Mouse (Mus musculus): ENCODE measurements at regions not wholly inside any gene's neighbourhood (a gene's known extent, or its start where the extent isn't known, plus 50 kb on each side); places are given as distances from the start of the nearest gene placed in this dataset.

- H3K36me3 ChIP-seq (ENCODE audit: control insufficient read depth, insufficient read depth): no peaks in the 10 kb centered on the region
- H3K4me2 ChIP-seq (ENCODE audit: low read depth): no peak overlapping the region
- H3ac ChIP-seq (ENCODE audit: control insufficient read depth, insufficient read length): no peak overlapping the region
- no peak for TF ChIP-seq MYOD1 (IDR thresholded peaks at IDR 0.05; ENCODE audit: control insufficient read depth in 1 of 3, insufficient read length in 2 of 3, low read depth in 2 of 3)
- TF ChIP-seq SRF (IDR thresholded peaks at IDR 0.05; ENCODE audit: control insufficient read depth, insufficient read length, low read depth): no peak
- no peak for TF ChIP-seq TCF3 (IDR thresholded peaks at IDR 0.05; ENCODE audit: insufficient read length, low read depth)
- TF ChIP-seq USF1 (IDR thresholded peaks at IDR 0.05; ENCODE audit: low read depth): no peak
- no peak for TF ChIP-seq MYOG (IDR thresholded peaks at IDR 0.05; ENCODE audit: control insufficient read depth in 1 of 3, insufficient read depth in 1 of 3, insufficient read length in 2 of 3, low read depth in 2 of 3)
- TF ChIP-seq TCF12 (IDR thresholded peaks at IDR 0.05; ENCODE audit: insufficient read depth, poor library complexity, severe bottlenecking): no peak
- no peak overlapping the region for H3K4me3 ChIP-seq
- no peaks in the 10 kb centered on the region for H3K79me2 ChIP-seq (ENCODE audit: control insufficient read depth, insufficient read depth)
- H3K27me3 ChIP-seq (ENCODE audit: control insufficient read depth, insufficient read depth, insufficient read length): no peaks in the 10 kb centered on the region
Measured at GRCm38 (mm10) chr13:51037850-51038450, 62.7 kb upstream of the Spin1 start.

GRCm38 (mm10) chr13:51038955-51039354, 61.7 kb upstream of the Spin1 start:
- Histone ChIP-seq H3K27me3 (ENCODE audit: control insufficient read depth, insufficient read depth, insufficient read length) (no peaks in the 10 kb centered on the region), H3K4me2 (ENCODE audit: low read depth) (no peak overlapping the region), H3ac (ENCODE audit: control insufficient read depth, insufficient read length) (no peak overlapping the region), H3K4me3 (no peak overlapping the region), H3K79me2 (ENCODE audit: control insufficient read depth, insufficient read depth) (no peaks in the 10 kb centered on the region), H3K36me3 (ENCODE audit: control insufficient read depth, insufficient read depth) (no peaks in the 10 kb centered on the region)
- TF ChIP-seq E2F4 (IDR thresholded peaks at IDR 0.05; ENCODE audit: insufficient read depth) (no peak), MYOD1 (IDR thresholded peaks at IDR 0.05; ENCODE audit: control insufficient read depth in 1 of 3, insufficient read length in 2 of 3, low read depth in 2 of 3) (no peak), MAX (IDR thresholded peaks at IDR 0.05; ENCODE audit: low read depth) (no peak), SRF (IDR thresholded peaks at IDR 0.05; ENCODE audit: control insufficient read depth, insufficient read length, low read depth) (no peak), TCF12 (IDR thresholded peaks at IDR 0.05; ENCODE audit: insufficient read depth, poor library complexity, severe bottlenecking) (no peak), MYOG (IDR thresholded peaks at IDR 0.05; ENCODE audit: control insufficient read depth in 1 of 3, insufficient read depth in 1 of 3, insufficient read length in 2 of 3, low read depth in 2 of 3) (no peak), POLR2A (IDR thresholded peaks at IDR 0.05; ENCODE audit: insufficient read length, low read depth) (no peak), CEBPB (IDR thresholded peaks at IDR 0.05; ENCODE audit: insufficient read depth, poor library complexity, severe bottlenecking) (no peak), USF1 (IDR thresholded peaks at IDR 0.05; ENCODE audit: low read depth) (no peak), REST (IDR thresholded peaks at IDR 0.05; ENCODE audit: insufficient read depth, insufficient read length) (no peak), POLR2AphosphoS2 (IDR thresholded peaks at IDR 0.05; ENCODE audit: insufficient read length, low read depth) (no peak), TCF3 (IDR thresholded peaks at IDR 0.05; ENCODE audit: insufficient read length, low read depth) (no peak)

GRCm38 (mm10) chr13:51041121-51041520, 59.6 kb upstream of the Spin1 start:
- Histone ChIP-seq H3K4me3 (no peak overlapping the region), H3K79me2 (ENCODE audit: control insufficient read depth, insufficient read depth) (no peaks in the 10 kb centered on the region), H3K27me3 (ENCODE audit: control insufficient read depth, insufficient read depth, insufficient read length) (no peaks in the 10 kb centered on the region), H3ac (ENCODE audit: control insufficient read depth, insufficient read length) (no peak overlapping the region), H3K36me3 (ENCODE audit: control insufficient read depth, insufficient read depth) (no peaks in the 10 kb centered on the region), H3K4me2 (ENCODE audit: low read depth) (no peak overlapping the region)
- no peak for TF ChIP-seq MAX (IDR thresholded peaks at IDR 0.05; ENCODE audit: low read depth)

GRCm38 (mm10) chr13:51042881-51043402, 57.7 kb upstream of the Spin1 start:
- no peaks in the 10 kb centered on the region for H3K36me3 ChIP-seq (ENCODE audit: control insufficient read depth, insufficient read depth)
- TF ChIP-seq MYOD1 (IDR thresholded peaks at IDR 0.05; ENCODE audit: control insufficient read depth in 1 of 3, insufficient read length in 2 of 3, low read depth in 2 of 3) (no peak), MAX (IDR thresholded peaks at IDR 0.05; ENCODE audit: low read depth) (no peak), POLR2AphosphoS2 (IDR thresholded peaks at IDR 0.05; ENCODE audit: insufficient read length, low read depth) (no peak), USF1 (IDR thresholded peaks at IDR 0.05; ENCODE audit: low read depth) (no peak)
- no peaks in the 10 kb centered on the region for H3K27me3 ChIP-seq (ENCODE audit: control insufficient read depth, insufficient read depth, insufficient read length)
- H3K4me3 ChIP-seq: no peak overlapping the region
- no peak overlapping the region for H3K4me2 ChIP-seq (ENCODE audit: low read depth)
- no peaks in the 10 kb centered on the region for H3K79me2 ChIP-seq (ENCODE audit: control insufficient read depth, insufficient read depth)
- H3ac ChIP-seq (ENCODE audit: control insufficient read depth, insufficient read length): no peak overlapping the region

Data from myocyte (in vitro differentiated cells).